Mouse (Mus musculus) midbrain, postnatal 0 days (tissue): ENCODE data around the gene Xxylt1. TPM values are rescaled to one million over a fixed set of nuclear protein-coding genes. Genes with fewer than 3 reads are reported as not detected.

ENCODE experiments used
- ATAC-seq: fragments of 200-750 bp; cut with Nextera tagmentation; 2 replicates; pipeline ENCODE4 v1.8.0; 2017; ENCODE audit warnings: moderate number of reproducible peaks, mild to moderate bottlenecking, moderate TSS enrichment, moderate library complexity; ENCODE audit not compliant: low FRiP score
- DNase-seq: peaks from one replicate; pipeline ENCODE4 v3.0.0-alpha.2; 2015; ENCODE audit warnings: low spot score
- H3K27ac ChIP-seq: fragments of 300-500 bp; sonication (generic); 2 replicates; pipeline ENCODE4 v1.5.1; 2014; ENCODE audit warnings: low read depth, mild to moderate bottlenecking, low read length, mixed read lengths
- H3K27me3 ChIP-seq: fragments of 300-500 bp; sonication (generic); 2 replicates; pipeline ENCODE4 v1.6.1; 2014; ENCODE audit warnings: low read length, control low read depth, mixed read lengths; ENCODE audit not compliant: insufficient read depth
- H3K36me3 ChIP-seq: fragments of 300-500 bp; sonication (generic); 2 replicates; pipeline ENCODE4 v1.6.1; 2014; ENCODE audit warnings: low read length, control low read depth, mixed read lengths; ENCODE audit not compliant: insufficient read depth
- H3K4me1 ChIP-seq: fragments of 300-500 bp; sonication (generic); 2 replicates; pipeline ENCODE4 v1.6.1; 2014; ENCODE audit warnings: mild to moderate bottlenecking, control low read depth, antibody characterized with exemption, low read length, mixed read lengths; ENCODE audit not compliant: insufficient read depth
- H3K4me2 ChIP-seq: fragments of 300-500 bp; sonication (generic); 2 replicates; pipeline ENCODE4 v1.6.1; 2014; ENCODE audit warnings: low read depth, mild to moderate bottlenecking, low read length, mixed read lengths; ENCODE audit not compliant: poor library complexity, severe bottlenecking
- H3K4me3 ChIP-seq: fragments of 300-500 bp; sonication (generic); 2 replicates; pipeline ENCODE4 v1.5.1; 2014; ENCODE audit warnings: low read depth, mild to moderate bottlenecking, low read length, moderate library complexity
- H3K9ac ChIP-seq: fragments of 300-500 bp; sonication (generic); replicated peaks from 2 replicates; pipeline ENCODE4 v1.6.1; 2014; ENCODE audit warnings: mild to moderate bottlenecking, low read length, moderate library complexity, mixed read lengths; ENCODE audit not compliant: poor library complexity, severe bottlenecking
- H3K9me3 ChIP-seq: fragments of 300-500 bp; sonication (generic); 2 replicates; pipeline ENCODE4 v1.6.1; 2016; ENCODE audit warnings: low read length, control low read depth
- CTCF ChIP-seq: IDR thresholded peaks from 2 replicates; pipeline ENCODE4 v1.5.1; 2016; ENCODE audit warnings: antibody characterized with exemption, mild to moderate bottlenecking
- WGBS: fragments of 180-500 bp; shearing (Covaris S2); extraction: QIAGEN DNeasy Blood & Tissue Kit; methylation state at CpG from one replicate; pipeline ENCODE4 v1.1.7; 2014; 5-methylcytosine and 5-hydroxymethylcytosine counted together
- polyA plus RNA-seq: library from polyadenylated mRNA; unstranded; fragments of >200 nt; fragmentation: Nextera tagmentation; extraction: Ambion mirVana; gene quantifications from 2 replicates; pipeline ENCODE4 v1.2.1, GENCODE M21; 2015
- total RNA-seq: library from RNA; depleted of rRNA; stranded (reverse); fragments of >200 nt; gene quantifications from 2 replicates; pipeline ENCODE4 v1.2.3, GENCODE M21; 2014

Xxylt1 gene
- total and polyA plus RNA-seq, 2 experiments from 2014 or later: 18.2 to 34.5 TPM

DNA sequence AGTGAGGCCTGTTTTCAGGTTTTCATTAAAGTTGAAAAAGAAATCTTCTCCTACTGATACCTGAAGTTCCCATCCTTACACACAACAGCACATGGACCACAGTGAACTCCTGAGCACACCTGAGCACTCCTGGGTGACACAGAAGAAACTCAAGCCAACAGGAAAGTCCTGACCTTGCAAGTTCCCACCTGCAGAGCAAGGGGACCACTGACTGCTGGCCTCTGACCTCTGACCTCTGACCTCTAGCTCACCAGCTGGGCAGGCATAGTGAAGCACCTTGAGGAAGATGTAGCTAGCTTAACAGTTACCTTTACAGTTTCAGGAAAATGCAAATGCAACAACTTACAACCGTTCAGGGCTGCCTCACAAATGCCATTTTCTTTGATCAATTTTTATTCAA is 18.7 kb upstream of the Xxylt1 start:
- H3K36me3 ChIP-seq: peaks cover 36% of the 10 kb centered on the region
- no peak for TF ChIP-seq CTCF
- 87% methylated on average over 1 of the region's 1 CpGs for WGBS
- no peak overlapping the region for H3K9ac ChIP-seq
- no peaks in the 10 kb centered on the region for H3K9me3 ChIP-seq
- no peaks in the 10 kb centered on the region for H3K4me1 ChIP-seq
- H3K4me3 ChIP-seq: no peak overlapping the region
- no peak overlapping the region for H3K4me2 ChIP-seq
- H3K27me3 ChIP-seq: no peaks in the 10 kb centered on the region
- no peak for ATAC-seq
- no peak overlapping the region for H3K27ac ChIP-seq
- DNase-seq: no peak

DNA sequence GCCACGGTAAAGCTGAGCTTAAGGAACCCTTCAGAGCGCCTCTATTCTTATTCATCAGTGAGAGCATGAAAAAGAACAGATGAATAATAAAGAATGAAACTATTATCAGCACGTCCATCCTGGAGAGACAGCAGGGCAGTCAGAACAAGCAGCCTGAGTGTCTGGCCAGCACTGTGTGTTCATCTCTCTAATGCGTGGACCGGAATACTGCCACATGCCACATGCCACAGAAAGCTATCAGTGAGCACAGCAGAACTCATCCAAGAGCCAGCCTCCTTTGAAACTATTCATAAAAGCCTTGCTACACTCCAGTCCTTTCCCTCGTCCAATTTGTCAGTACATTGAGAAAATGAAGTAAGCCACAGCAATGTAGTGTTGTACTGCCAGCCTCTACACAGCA is 12.8 kb upstream of the Xxylt1 start:
- no peaks in the 10 kb centered on the region for H3K27me3 ChIP-seq
- no peak overlapping the region for H3K27ac ChIP-seq
- H3K9ac ChIP-seq: no peak overlapping the region
- no peak for TF ChIP-seq CTCF
- no peaks in the 10 kb centered on the region for H3K4me1 ChIP-seq
- H3K9me3 ChIP-seq: no peaks in the 10 kb centered on the region
- 39% methylated on average over 6 of the region's 6 CpGs for WGBS
- H3K36me3 ChIP-seq: peaks cover 6% of the 10 kb centered on the region
- no peak overlapping the region for H3K4me2 ChIP-seq
- no peak overlapping the region for H3K4me3 ChIP-seq
- ATAC-seq (no peak), DNase-seq (peak; percentile 14)

DNA sequence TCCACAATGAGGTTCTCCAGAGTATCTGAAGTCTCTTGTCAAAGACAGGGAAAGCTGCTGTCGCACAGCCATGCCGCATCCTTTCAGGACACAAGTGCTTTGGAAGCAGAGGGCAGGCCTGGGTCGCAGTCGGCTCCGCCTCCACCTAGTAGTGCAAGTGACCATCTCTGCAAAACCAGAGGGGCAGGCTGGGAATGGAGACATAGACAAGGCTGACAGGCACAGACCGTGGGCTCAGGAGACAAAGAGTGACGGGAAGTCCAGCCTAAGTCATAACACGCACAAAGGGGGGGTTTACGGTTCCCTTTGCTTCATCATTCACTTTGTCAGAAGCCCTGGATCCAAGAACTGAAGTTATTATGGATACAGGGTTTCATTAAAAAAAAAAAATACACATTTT is 12.0 kb upstream of the Xxylt1 start:
- 39% methylated on average over 9 of the region's 9 CpGs for WGBS
- H3K4me2 ChIP-seq: no peak overlapping the region
- DNase-seq: no peak
- no peak overlapping the region for H3K27ac ChIP-seq
- H3K36me3 ChIP-seq: 0 out of 2 replicates have a peak, but pooled peaks cover 3% of the 10 kb centered on the region
- H3K9me3 ChIP-seq: no peaks in the 10 kb centered on the region
- no peak overlapping the region for H3K9ac ChIP-seq
- no peak overlapping the region for H3K4me3 ChIP-seq
- H3K4me1 ChIP-seq: no peaks in the 10 kb centered on the region
- no peak for TF ChIP-seq CTCF
- no peaks in the 10 kb centered on the region for H3K27me3 ChIP-seq
- no peak for ATAC-seq

DNA sequence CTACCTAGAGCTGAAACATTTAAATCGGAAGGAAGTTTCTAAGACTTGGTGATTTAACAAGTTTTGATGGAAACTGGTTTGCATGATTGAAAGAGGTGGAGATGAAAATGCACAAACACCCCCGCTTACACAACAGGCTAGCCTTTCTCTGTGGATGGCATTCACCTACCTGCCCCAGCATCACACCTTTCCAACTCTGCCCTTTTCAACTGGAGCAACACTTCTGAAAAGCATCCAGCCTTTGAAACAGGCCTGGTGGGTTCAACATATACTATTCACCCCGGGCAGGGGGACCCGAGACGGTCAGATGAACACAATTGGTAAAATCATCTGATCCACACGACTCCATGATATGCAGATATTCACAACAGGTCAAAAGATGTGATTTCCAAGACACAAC is 659 bp upstream of the Xxylt1 start:
- H3K4me2 ChIP-seq: peak overlapping the region; percentile 60
- 0 out of 2 replicates have a peak, but pooled peaks cover 2% of the 10 kb centered on the region for H3K36me3 ChIP-seq
- WGBS: 65% methylated on average over 6 of the region's 6 CpGs
- DNase-seq: no peak
- no peak overlapping the region for H3K4me3 ChIP-seq
- no peak for ATAC-seq
- no peak overlapping the region for H3K27ac ChIP-seq
- no peak for TF ChIP-seq CTCF
- no peak overlapping the region for H3K9ac ChIP-seq
- H3K27me3 ChIP-seq: no peaks in the 10 kb centered on the region
- peaks cover 6% of the 10 kb centered on the region; the same call in 1 of the 2 replicates for H3K4me1 ChIP-seq
- no peaks in the 10 kb centered on the region for H3K9me3 ChIP-seq

DNA sequence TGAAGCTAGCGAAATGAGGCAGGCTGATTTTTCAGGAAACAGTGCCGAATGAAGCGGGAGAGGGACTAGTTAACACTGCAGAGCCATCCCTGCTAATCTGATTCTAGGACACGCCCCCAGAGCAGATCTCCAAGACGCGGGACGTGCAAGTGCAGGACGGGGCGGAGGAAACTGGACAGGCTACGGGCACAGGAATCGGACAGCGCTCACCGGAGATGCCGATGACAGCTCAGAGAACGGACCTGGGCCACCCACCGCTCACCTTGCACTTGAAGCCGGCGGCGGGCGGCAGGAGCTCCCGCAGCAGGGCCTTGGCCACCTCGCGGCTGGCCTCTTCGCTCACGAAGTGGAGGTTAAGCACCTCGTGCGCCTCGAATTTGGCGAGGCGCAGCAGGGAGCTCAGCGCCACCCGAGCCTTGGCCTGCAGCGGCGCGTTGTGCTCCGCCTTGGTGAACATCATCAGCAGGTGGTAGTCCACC is 620 bp downstream of the Xxylt1 start:
- H3K9ac ChIP-seq: peak overlapping the region; percentile 72
- no peak for TF ChIP-seq CTCF
- peaks cover 6% of the 10 kb centered on the region; the same call in 1 of the 2 replicates for H3K4me1 ChIP-seq
- peak; percentile 75 for ATAC-seq
- peak; percentile 78 for DNase-seq
- peak overlapping the region; percentile 77 for H3K27ac ChIP-seq
- H3K27me3 ChIP-seq: no peaks in the 10 kb centered on the region
- 0 out of 2 replicates have a peak, but pooled peaks cover 2% of the 10 kb centered on the region for H3K36me3 ChIP-seq
- peak overlapping the region; percentile 60 for H3K4me2 ChIP-seq
- under 1% methylated on average over 32 of the region's 36 CpGs for WGBS
- H3K4me3 ChIP-seq: peak overlapping the region; percentile 82
- no peaks in the 10 kb centered on the region for H3K9me3 ChIP-seq

DNA sequence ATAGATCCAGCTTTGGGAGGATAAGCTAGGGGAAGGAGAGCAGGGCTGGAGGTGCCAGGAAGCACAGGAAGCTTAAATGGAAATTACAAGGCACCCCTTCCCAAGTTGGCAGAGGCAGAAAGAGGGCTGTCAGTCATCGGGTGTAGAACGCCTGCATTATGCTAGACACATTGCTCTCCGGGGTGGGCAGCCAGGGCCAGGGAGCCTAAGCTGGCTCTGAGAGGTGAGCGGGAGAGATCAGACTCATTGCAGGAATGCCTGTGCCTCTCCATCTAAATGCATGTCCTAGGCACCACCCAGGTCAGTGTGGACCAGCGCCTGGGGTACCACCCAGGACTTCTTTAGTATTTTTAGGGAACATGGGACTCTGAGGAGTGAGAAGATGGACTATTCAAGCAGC is 3.8 kb downstream of the Xxylt1 start:
- H3K27me3 ChIP-seq: no peaks in the 10 kb centered on the region
- no peak overlapping the region for H3K4me3 ChIP-seq
- 0 out of 2 replicates have a peak, but pooled peaks cover 2% of the 10 kb centered on the region for H3K36me3 ChIP-seq
- TF ChIP-seq CTCF: no peak
- ATAC-seq: no peak
- DNase-seq: no peak
- no peak overlapping the region for H3K27ac ChIP-seq
- peaks cover 6% of the 10 kb centered on the region; the same call in 1 of the 2 replicates for H3K4me1 ChIP-seq
- 98% methylated on average over 5 of the region's 5 CpGs for WGBS
- no peaks in the 10 kb centered on the region for H3K9me3 ChIP-seq
- H3K4me2 ChIP-seq: no peak overlapping the region
- no peak overlapping the region for H3K9ac ChIP-seq
